Mouse (Mus musculus) intestine, embryonic 16.5 days (tissue): ENCODE measurements around the gene Letmd1. TPM values are rescaled to one million over a fixed set of nuclear protein-coding genes. Genes with fewer than 3 reads are reported as not detected.

Experiments used
- ATAC-seq: fragments of 200-750 bp; cut with Nextera tagmentation; 2 replicates; pipeline ENCODE4 v1.8.0; 2017; ENCODE audit warnings: moderate TSS enrichment, moderate library complexity
- H3K27ac ChIP-seq: fragments of 300-500 bp; sonication (generic); 2 replicates; pipeline ENCODE4 v1.5.1; 2014; ENCODE audit warnings: mild to moderate bottlenecking, low read length
- H3K27me3 ChIP-seq: fragments of 300-500 bp; sonication (generic); replicated peaks from 2 replicates; pipeline ENCODE4 v1.6.1; 2014; ENCODE audit warnings: low read length, control low read depth, mixed read lengths; ENCODE audit not compliant: control insufficient read depth, insufficient read depth
- H3K36me3 ChIP-seq: fragments of 300-500 bp; sonication (generic); 2 replicates; pipeline ENCODE4 v1.6.1; 2014; ENCODE audit warnings: low read length, control low read depth; ENCODE audit not compliant: control insufficient read depth, insufficient read depth
- H3K4me1 ChIP-seq: fragments of 300-500 bp; sonication (generic); 2 replicates; pipeline ENCODE4 v1.6.1; 2014; ENCODE audit warnings: low read length, control low read depth, mixed read lengths; ENCODE audit not compliant: control insufficient read depth, insufficient read depth
- H3K4me2 ChIP-seq: fragments of 300-500 bp; sonication (generic); 2 replicates; pipeline ENCODE4 v1.6.1; 2014; ENCODE audit warnings: low read depth, low read length, control low read depth
- H3K4me3 ChIP-seq: fragments of 300-500 bp; sonication (generic); 2 replicates; pipeline ENCODE4 v1.5.1; 2014; ENCODE audit warnings: mild to moderate bottlenecking, low read length
- H3K9ac ChIP-seq: fragments of 300-500 bp; sonication (generic); 2 replicates; pipeline ENCODE4 v1.6.1; 2014; ENCODE audit warnings: low read depth, low read length
- H3K9me3 ChIP-seq: fragments of 300-500 bp; sonication (generic); 2 replicates; pipeline ENCODE4 v1.6.1; 2016; ENCODE audit warnings: low read length, control low read depth; ENCODE audit not compliant: control insufficient read depth
- WGBS: fragments of 180-500 bp; shearing (Covaris S2); extraction: QIAGEN DNeasy Blood & Tissue Kit; methylation state at CpG from one replicate; pipeline ENCODE4 v1.1.7; 2014; 5-methylcytosine and 5-hydroxymethylcytosine counted together
- polyA plus RNA-seq: library from polyadenylated mRNA; unstranded; fragments of >200 nt; fragmentation: Nextera tagmentation; extraction: Ambion mirVana; gene quantifications from 2 replicates; pipeline ENCODE4 v1.2.1, GENCODE M21; 2015

Letmd1 gene
- polyA plus RNA-seq, 1 experiment from 2014 or later = 31.3 TPM

DNA sequence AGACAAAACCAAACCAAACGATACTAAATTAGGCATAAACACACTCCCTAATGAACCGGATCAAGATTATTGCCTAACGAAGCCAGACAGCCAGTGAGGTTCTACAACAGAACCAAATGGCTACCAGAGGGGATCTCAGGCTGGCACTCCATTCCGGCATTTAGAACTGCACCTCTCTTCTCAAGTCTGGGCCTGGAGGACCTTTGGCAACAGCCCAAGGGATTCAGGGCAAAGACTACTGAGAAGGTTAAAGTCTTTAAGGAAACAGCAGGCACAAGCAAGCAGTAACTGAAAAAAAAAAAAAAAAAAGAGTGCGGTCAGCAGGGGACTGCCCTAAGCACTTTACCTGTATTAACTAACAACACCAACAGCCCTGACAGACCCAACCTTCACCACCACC, 6.7 kb upstream of the Letmd1 start:
- no peaks in the 10 kb centered on the region for H3K9me3 ChIP-seq
- no peak overlapping the region for H3K27ac ChIP-seq
- no peak for ATAC-seq
- no peak overlapping the region for H3K9ac ChIP-seq
- WGBS = 78% methylated on average over 5 of the region's 5 CpGs
- H3K4me3 ChIP-seq = no peak overlapping the region
- H3K27me3 ChIP-seq = no peaks in the 10 kb centered on the region
- no peak overlapping the region for H3K4me2 ChIP-seq
- H3K36me3 ChIP-seq = no peaks in the 10 kb centered on the region
- peaks cover 5% of the 10 kb centered on the region; the same call in 1 of the 2 replicates for H3K4me1 ChIP-seq

DNA sequence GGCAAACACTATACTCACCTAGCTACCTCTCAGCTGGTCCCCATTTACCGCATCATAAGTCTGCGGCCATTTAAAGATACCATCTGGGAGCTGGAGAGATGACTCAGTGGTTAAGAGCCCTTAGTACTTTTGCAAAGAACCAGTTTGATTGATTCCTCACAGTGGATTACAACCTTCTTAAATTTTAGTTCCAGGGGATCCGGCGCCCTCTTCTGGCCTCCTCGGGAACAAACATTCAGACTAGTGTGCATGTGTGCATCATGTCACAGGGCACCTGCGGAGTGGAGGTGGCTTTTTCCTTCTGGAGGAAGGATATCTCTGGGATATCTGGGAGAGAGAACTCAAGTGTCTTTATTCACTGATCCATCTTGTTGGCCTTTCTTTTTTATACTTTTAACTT, 5.1 kb upstream of the Letmd1 start:
- H3K36me3 ChIP-seq = no peaks in the 10 kb centered on the region
- no peaks in the 10 kb centered on the region for H3K9me3 ChIP-seq
- no peak for ATAC-seq
- no peak overlapping the region for H3K4me3 ChIP-seq
- H3K4me1 ChIP-seq = peaks cover 11% of the 10 kb centered on the region; the same call in 1 of the 2 replicates
- no peaks in the 10 kb centered on the region for H3K27me3 ChIP-seq
- no peak overlapping the region for H3K4me2 ChIP-seq
- H3K27ac ChIP-seq = no peak overlapping the region
- H3K9ac ChIP-seq = no peak overlapping the region
- WGBS = 21% methylated on average over 6 of the region's 6 CpGs

DNA sequence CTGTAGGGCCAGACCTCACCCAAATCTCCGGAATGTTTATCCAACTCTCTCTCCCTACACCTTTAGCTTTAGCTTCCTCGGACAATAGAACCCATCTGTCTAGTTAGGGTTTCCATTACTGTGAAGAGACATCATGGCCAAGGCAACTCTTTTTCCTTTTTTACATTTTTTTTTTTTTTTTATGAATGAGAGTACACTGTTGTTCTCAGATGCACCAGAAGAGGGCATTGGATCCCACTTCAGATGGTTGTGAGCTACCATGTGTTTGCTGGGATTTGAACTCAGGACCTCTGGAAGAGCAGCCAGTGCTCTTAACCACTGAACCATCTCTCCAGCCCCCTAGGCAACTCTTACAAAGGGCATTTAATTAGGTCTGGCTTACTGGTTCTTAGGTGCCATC, 3.4 kb upstream of the Letmd1 start:
- H3K9me3 ChIP-seq = no peaks in the 10 kb centered on the region
- no peaks in the 10 kb centered on the region for H3K27me3 ChIP-seq
- H3K4me3 ChIP-seq = no peak overlapping the region
- H3K36me3 ChIP-seq = no peaks in the 10 kb centered on the region
- no peak overlapping the region for H3K4me2 ChIP-seq
- peaks cover 20% of the 10 kb centered on the region for H3K4me1 ChIP-seq
- WGBS = 61% methylated on average over 2 of the region's 2 CpGs
- ATAC-seq = no peak
- H3K9ac ChIP-seq = no peak overlapping the region
- no peak overlapping the region for H3K27ac ChIP-seq

GRCm38 (mm10) chr15:100467738-100468137, 1.1 kb upstream of the Letmd1 start:
- H3K4me1 ChIP-seq = peaks cover 16% of the 10 kb centered on the region
- no peaks in the 10 kb centered on the region for H3K27me3 ChIP-seq
- 32% methylated on average over 8 of the region's 8 CpGs for WGBS
- H3K27ac ChIP-seq = no peak overlapping the region
- H3K9ac ChIP-seq = peak overlapping the region; percentile 92; the same call in 1 of the 2 replicates
- H3K4me3 ChIP-seq = peak overlapping the region; percentile 81
- H3K36me3 ChIP-seq = no peaks in the 10 kb centered on the region
- H3K9me3 ChIP-seq = no peaks in the 10 kb centered on the region
- peak overlapping the region; percentile 85 for H3K4me2 ChIP-seq
- no peak for ATAC-seq

- Histone ChIP-seq H3K36me3 (no peaks in the 10 kb centered on the region), H3K9me3 (no peaks in the 10 kb centered on the region), H3K4me1 (peaks cover 16% of the 10 kb centered on the region), H3K4me2 (peak overlapping the region; percentile 85), H3K4me3 (peak overlapping the region; percentile 81), H3K9ac (peak overlapping the region; percentile 92), H3K27ac (peak overlapping the region; percentile 89), H3K27me3 (no peaks in the 10 kb centered on the region)
- peak; percentile 47 for ATAC-seq
- WGBS = under 1% methylated on average over 19 of the region's 19 CpGs
Observed at GRCm38 (mm10) chr15:100469189-100469545, 344 bp downstream of the Letmd1 start.

- WGBS = 53% methylated on average over 10 of the region's 10 CpGs
- Histone ChIP-seq H3K27me3 (no peaks in the 10 kb centered on the region), H3K4me1 (peaks cover 16% of the 10 kb centered on the region), H3K36me3 (no peaks in the 10 kb centered on the region), H3K9me3 (no peaks in the 10 kb centered on the region), H3K27ac (no peak overlapping the region), H3K9ac (peak overlapping the region; percentile 92; the same call in 1 of the 2 replicates), H3K4me3 (peak overlapping the region; percentile 81), H3K4me2 (peak overlapping the region; percentile 85)
- no peak for ATAC-seq
Observed at GRCm38 (mm10) chr15:100470037-100470436, 1.2 kb downstream of the Letmd1 start.

DNA sequence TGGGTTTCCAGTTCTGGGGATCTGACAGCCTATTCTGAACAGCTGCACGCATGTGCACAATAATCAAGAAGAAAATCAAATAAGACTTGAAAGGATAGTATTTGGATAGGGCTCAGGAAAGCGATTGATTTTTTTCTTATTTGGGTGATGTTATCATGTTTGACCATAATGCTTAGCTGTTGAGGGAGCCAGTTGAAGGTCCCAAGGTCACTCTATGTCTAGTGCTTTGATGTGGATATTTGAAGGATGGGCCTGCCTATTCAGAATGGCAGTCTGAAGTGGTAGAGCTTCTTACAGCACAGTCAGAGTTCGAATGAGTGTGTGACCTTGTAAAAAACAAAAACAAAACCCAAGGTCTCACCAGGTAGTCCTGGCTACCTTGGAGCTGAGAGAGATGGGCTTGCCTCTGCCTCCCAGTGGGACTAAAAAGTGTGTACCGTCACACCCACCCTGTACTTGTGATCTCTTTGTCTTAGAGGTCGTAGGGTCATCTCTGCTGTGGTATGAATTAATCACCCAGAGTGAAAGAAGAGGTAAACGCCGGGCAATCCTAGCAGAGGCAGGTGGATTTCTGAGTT, 5.2 kb downstream of the Letmd1 start:
- Histone ChIP-seq H3K4me2 (no peak overlapping the region), H3K27ac (no peak overlapping the region), H3K36me3 (peaks cover 17% of the 10 kb centered on the region; the same call in 1 of the 2 replicates), H3K4me1 (peaks cover 10% of the 10 kb centered on the region), H3K27me3 (no peaks in the 10 kb centered on the region), H3K9me3 (no peaks in the 10 kb centered on the region), H3K9ac (no peak overlapping the region), H3K4me3 (no peak overlapping the region)
- ATAC-seq = no peak
- 56% methylated on average over 7 of the region's 7 CpGs for WGBS

DNA sequence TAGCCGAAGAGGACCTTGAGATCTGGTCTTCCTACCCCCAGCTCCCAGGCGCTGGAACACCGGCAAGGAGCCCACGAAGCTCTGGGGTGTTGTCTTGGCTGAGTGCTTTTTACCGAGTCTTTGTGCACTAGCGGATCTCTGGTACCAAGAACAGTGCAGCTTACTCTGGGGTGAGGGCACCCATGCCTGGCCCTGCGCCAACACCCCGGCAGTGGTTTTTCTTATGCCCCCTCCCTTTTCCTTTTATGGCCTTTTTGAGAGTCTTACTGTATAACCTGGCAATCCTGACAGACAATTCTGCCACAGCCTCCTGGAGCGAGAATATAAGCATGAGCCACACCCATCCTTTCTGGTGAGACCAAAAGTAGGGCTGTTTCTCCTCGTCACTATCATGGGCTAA, 9.5 kb downstream of the Letmd1 start:
- H3K27ac ChIP-seq = no peak overlapping the region
- WGBS = 75% methylated on average over 10 of the region's 10 CpGs
- no peaks in the 10 kb centered on the region for H3K27me3 ChIP-seq
- H3K4me2 ChIP-seq = no peak overlapping the region
- no peak overlapping the region for H3K9ac ChIP-seq
- H3K4me1 ChIP-seq = no peaks in the 10 kb centered on the region
- ATAC-seq = no peak
- H3K4me3 ChIP-seq = no peak overlapping the region
- no peaks in the 10 kb centered on the region for H3K9me3 ChIP-seq
- H3K36me3 ChIP-seq = peaks cover 23% of the 10 kb centered on the region

DNA sequence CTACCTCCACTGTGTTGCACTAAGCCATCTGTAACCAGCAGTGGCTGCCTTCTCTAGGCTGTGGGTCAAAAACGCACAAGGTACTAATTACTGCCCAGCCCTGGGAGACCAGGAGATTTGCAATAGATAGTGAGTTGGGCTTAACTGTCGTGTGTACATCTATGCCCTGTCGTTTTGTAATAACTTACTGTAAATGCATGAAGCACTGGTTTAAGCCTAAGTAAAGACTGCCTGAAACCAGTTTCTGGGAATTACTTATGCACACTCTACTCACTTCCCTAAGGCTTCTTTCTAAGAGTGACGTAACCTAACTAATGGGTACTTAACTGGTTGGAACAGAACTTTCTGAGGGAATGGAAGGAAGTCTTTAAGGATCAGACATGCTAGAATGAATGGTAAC, 10.1 kb downstream of the Letmd1 start:
- no peak for ATAC-seq
- H3K27me3 ChIP-seq = no peaks in the 10 kb centered on the region
- H3K27ac ChIP-seq = no peak overlapping the region
- WGBS = 76% methylated on average over 4 of the region's 4 CpGs
- no peaks in the 10 kb centered on the region for H3K9me3 ChIP-seq
- no peak overlapping the region for H3K9ac ChIP-seq
- H3K4me3 ChIP-seq = no peak overlapping the region
- H3K4me2 ChIP-seq = no peak overlapping the region
- no peaks in the 10 kb centered on the region for H3K4me1 ChIP-seq
- H3K36me3 ChIP-seq = peaks cover 28% of the 10 kb centered on the region

- Histone ChIP-seq H3K36me3 (peaks cover 13% of the 10 kb centered on the region), H3K4me2 (no peak overlapping the region), H3K9ac (no peak overlapping the region), H3K27me3 (no peaks in the 10 kb centered on the region), H3K4me3 (no peak overlapping the region), H3K9me3 (no peaks in the 10 kb centered on the region), H3K27ac (no peak overlapping the region), H3K4me1 (0 out of 2 replicates have a peak, but pooled peaks cover 3% of the 10 kb centered on the region)
- peak; percentile 66; the same call in 1 of the 2 replicates for ATAC-seq
- WGBS = 83% methylated on average over 3 of the region's 3 CpGs
Observed at GRCm38 (mm10) chr15:100485576-100485975, 16.8 kb downstream of the Letmd1 start.
